Mouse (Mus musculus) left cerebral cortex, adult 2 months (tissue): ENCODE results near the gene Gm17657. TPM values are rescaled to one million over a fixed set of nuclear protein-coding genes. Genes with fewer than 3 reads are reported as not detected.
A peak's percentile ranks its signal among the peaks of the same experiment; 100 is the strongest.

Experiments used
- DNase-seq, 2 experiments: peaks; one replicate each; pipeline ENCODE4 v3.0.0; 2021 to 2022; ENCODE audit warnings: low spot score in 2 of 2, mixed read lengths in 1 of 2; ENCODE audit errors: extremely low spot score in 1 of 2
- H3K27ac ChIP-seq: fragments of 200-600 bp; 2 replicates; pipeline ENCODE4 v1.8.1; 2022
- H3K4me3 ChIP-seq: fragments of 200-600 bp; 2 replicates; pipeline ENCODE4 v1.8.1; 2022
- CTCF ChIP-seq: fragments of 200-600 bp; IDR thresholded peaks from 2 replicates; pipeline ENCODE4 v1.8.1; 2022; ENCODE audit warnings: antibody characterized with exemption, mild to moderate bottlenecking, moderate library complexity
- intact Hi-C: fragments of 180-260 bp; cut with DNase I; formaldehyde crosslinking; loops from one replicate; pipeline ENCODE4 v1.15.1; 2025
- long read RNA-seq, 2 experiments: library from polyadenylated mRNA; stranded (forward); transcript quantifications; one replicate each; pipeline ENCODE4 v2.0.0; 2021; ENCODE audit warnings: borderline mapping rate in 2 of 2
- total RNA-seq, 2 experiments: library from RNA; stranded (reverse); gene quantifications; 2 replicates each; pipeline ENCODE4 v1.2.3; 2021

Gm17657 gene
- total RNA-seq, result not detected
- long read RNA-seq, experiment 1, result 0 reads
- long read RNA-seq, experiment 2, result 0 reads

DNA sequence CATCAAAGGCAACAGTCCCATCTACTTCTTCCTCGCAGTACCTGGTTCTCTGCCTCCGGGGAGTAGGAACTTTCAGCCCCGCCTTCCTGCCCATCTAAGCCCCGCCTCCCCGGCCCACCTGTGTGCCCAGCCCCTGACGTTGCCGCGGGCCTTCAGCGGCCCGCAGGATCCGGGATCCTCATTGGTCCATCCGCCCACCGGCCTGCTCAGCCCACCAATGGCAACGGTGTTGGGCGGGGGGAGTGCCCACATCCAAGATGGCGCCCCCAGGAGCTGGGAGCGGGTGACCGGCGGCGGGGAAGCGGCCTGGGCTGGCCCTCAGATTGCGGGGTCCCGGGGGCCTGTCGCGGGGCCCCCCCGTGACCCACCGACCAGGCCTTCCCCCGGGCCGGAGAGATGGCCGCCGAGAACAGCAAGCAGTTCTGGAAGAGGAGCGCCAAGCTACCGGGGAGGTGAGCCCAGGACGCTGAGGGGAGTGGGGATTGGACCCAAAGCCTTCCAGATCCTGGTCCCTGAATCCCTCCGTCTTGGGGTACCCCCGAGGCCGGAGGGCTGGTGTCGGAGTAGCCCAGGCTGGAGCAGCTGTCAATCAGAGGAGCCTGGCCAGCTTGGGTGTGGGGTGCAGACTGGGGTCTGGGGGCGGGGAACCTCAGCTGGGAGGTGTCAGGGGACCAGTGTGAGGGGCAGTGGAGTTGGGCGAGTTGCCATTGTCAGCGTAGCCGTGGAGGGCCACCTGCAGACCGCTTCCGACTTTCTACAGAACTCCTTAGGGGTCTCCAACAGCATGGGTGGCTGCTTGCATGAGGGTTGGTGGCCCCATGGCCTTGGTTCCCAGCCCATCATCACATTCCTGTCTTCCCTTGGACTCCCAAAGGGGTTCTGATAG lies at the start of gene Gm17657, which contains the start of gene Tbc1d22b:
Gm17657 (minus strand) TSS at position 96 of the 886 bp plus-strand sequence.
Tbc1d22b (plus strand) TSS at position 243 of the 886 bp plus-strand sequence.
- intact Hi-C loops, result no loop called here
- DNase-seq, result peak; percentile 94 to 95
- TF ChIP-seq CTCF, result no peak
- H3K4me3 ChIP-seq, result peak within 1 kb of the TSS; percentile 89
- H3K27ac ChIP-seq, result peak within 1 kb of the TSS; percentile 87

GRCm38 (mm10) chr17:29599051-29599450 lies 49.6 kb upstream of the Gm17657 start:
- no peak for DNase-seq
- intact Hi-C loops, result no loop called here
- TF ChIP-seq CTCF, result no peak

GRCm38 (mm10) chr17:29596771-29597132 lies 47.3 kb upstream of the Gm17657 start:
- intact Hi-C loops, result no loop called here
- Histone ChIP-seq H3K27ac (no peak overlapping the region), H3K4me3 (no peak overlapping the region)
- no peak for TF ChIP-seq CTCF
- no peak for DNase-seq

More at GRCm38 (mm10) chr17:29599051-29599450, 49.6 kb upstream of the Gm17657 start:
- H3K27ac ChIP-seq, result no peak overlapping the region
- no peak overlapping the region for H3K4me3 ChIP-seq

GRCm38 (mm10) chr17:29595891-29596770 lies 46.7 kb upstream of the Gm17657 start:
- intact Hi-C loops, result no loop called here

GRCm38 (mm10) chr17:29589221-29589898 lies 39.9 kb upstream of the Gm17657 start:
- Histone ChIP-seq H3K27ac (no peak overlapping the region), H3K4me3 (no peak overlapping the region)
- intact Hi-C loops, result no loop called here
- TF ChIP-seq CTCF, result no peak
- no peak for DNase-seq

More at GRCm38 (mm10) chr17:29595891-29596770, 46.7 kb upstream of the Gm17657 start:
- no peak for DNase-seq
- no peak for TF ChIP-seq CTCF
- Histone ChIP-seq H3K27ac (no peak overlapping the region), H3K4me3 (no peak overlapping the region)

GRCm38 (mm10) chr17:29586921-29587320 lies 37.5 kb upstream of the Gm17657 start:
- H3K27ac ChIP-seq, result no peak overlapping the region
- H3K4me3 ChIP-seq, result no peak overlapping the region
- TF ChIP-seq CTCF, result no peak
- intact Hi-C loops, result no loop called here
- no peak for DNase-seq

DNA sequence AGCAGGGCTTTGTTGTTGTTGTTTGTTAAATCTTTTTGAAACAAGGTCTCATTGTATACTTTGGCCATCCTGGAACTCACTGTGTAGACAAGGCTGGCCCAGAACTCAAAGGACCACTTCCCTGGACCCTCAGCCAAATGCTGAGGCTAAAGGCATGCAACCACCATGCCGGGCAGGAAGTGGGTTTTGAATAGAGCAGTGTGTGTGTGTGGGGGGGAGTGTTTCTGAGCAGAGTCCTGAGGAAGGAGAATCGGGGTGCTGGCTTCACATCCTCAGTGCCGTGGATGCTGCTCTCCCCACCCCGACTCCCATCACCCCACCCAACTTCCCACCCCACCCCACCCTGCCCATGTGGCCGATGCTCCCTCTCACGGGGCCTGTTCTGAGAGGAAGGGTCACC lies 36.0 kb upstream of the Gm17657 start:
- intact Hi-C loops, result no loop called here
- no peak for TF ChIP-seq CTCF
- Histone ChIP-seq H3K4me3 (no peak overlapping the region), H3K27ac (no peak overlapping the region)
- no peak for DNase-seq

- intact Hi-C loops, result no loop called here
- no peak for DNase-seq
- TF ChIP-seq CTCF, result no peak
- Histone ChIP-seq H3K4me3 (no peak overlapping the region), H3K27ac (no peak overlapping the region)
Observed at GRCm38 (mm10) chr17:29584737-29585136, 35.3 kb upstream of the Gm17657 start.

DNA sequence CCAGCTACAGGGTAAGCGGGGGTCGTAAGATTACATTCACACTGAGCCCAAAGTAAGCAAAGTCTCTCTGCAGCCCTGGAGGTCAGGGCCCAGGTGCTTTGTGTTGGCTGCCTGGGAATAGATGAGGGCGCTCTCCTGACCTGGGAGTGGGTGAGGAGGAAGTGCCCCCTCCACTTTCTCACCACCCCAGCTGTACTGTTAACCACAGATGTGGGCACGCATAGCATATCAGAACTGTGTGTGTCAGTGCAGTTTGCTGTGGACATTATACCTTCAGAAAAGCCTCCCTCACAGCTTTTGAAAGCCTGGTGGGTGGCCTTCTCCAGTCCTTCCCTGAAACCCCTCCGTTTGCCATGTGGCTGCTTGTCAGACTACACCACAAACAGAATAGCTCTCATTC lies 34.9 kb upstream of the Gm17657 start:
- intact Hi-C loops, result no loop called here
- DNase-seq, result no peak
- Histone ChIP-seq H3K27ac (no peak overlapping the region), H3K4me3 (no peak overlapping the region)
- no peak for TF ChIP-seq CTCF

DNA sequence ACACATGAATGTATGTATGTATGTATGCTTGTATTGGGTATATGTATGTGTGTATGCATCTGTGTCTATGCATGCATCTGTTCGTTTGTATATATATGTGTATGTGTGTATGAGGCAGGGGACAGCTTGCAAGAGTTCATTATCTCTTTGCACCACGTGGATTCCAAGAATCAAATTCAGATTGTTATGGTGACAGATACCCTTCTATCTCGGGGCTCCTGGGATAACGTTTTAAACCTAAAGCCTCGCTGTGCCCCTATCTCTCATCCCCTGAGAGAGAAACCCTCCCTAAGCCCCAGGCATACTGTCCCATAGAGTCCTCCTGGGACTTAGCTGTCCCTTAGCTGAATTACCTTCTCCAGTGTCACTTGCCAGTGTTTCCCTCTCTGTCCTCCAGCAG lies 34.1 kb upstream of the Gm17657 start:
- intact Hi-C loops, result no loop called here
- no peak for DNase-seq
- TF ChIP-seq CTCF, result no peak
- Histone ChIP-seq H3K27ac (no peak overlapping the region), H3K4me3 (no peak overlapping the region)

DNA sequence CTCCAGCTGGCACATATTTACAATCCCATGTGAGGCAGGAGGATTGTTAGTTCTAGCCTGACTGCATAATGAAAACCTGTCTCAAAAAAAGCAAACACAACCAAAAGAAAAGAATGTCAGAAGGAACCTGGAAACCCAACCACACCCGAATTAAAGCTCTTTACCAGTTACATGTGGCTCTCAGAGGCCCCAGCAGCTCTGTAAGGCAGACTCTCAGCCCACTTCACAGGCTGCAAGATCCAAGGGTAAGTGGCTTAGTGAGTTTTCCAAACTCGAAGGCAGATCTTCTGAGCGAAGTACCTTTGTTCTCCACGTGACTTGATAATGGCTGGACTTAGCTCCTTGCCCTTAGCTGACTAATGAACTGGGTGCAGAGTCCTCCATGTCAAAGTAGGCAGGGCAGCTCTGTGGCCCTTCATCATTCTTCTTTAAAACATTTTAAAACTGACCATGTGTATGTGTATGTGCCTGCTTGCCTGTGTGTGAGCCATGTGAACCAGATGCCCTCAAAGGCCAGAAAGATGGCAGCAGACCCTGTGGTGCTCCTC lies 30.2 kb upstream of the Gm17657 start:
- TF ChIP-seq CTCF, result no peak
- Histone ChIP-seq H3K27ac (no peak overlapping the region), H3K4me3 (no peak overlapping the region)
- intact Hi-C loops, result no loop called here
- DNase-seq, result no peak
